Mouse (Mus musculus) myocyte (in vitro differentiated cells): ENCODE measurements at regions not wholly inside any gene's neighbourhood (a gene's known extent, or its start where the extent isn't known, plus 50 kb on each side); places are given as distances from the start of the nearest gene placed in this dataset.

Experiments used
- POLR2A ChIP-seq: IDR thresholded peaks from one replicate; pipeline ENCODE4 v1.6.1; 2011; ENCODE audit warnings: low read depth, mild to moderate bottlenecking, control low read depth, moderate library complexity; ENCODE audit not compliant: insufficient read length
- USF1 ChIP-seq: IDR thresholded peaks from one replicate; pipeline ENCODE4 v1.6.1; 2011; ENCODE audit warnings: low read depth, mild to moderate bottlenecking, control low read depth, moderate library complexity

GRCm38 (mm10) chr15:97558725-97559124 is 146.9 kb downstream of the Rpap3 start:
- TF ChIP-seq USF1 (no peak), POLR2A (no peak)
